Mouse (Mus musculus) stomach, postnatal 0 days (tissue): Measurements from ENCODE around the gene Hemk1.

Experiments
- CTCF ChIP-seq: IDR thresholded peaks from 2 replicates; pipeline ENCODE4 v1.5.1; 2016; ENCODE audit warnings: antibody characterized with exemption, low read depth, mild to moderate bottlenecking, moderate library complexity
- EP300 ChIP-seq: optimal IDR thresholded peaks from 2 replicates; pipeline ENCODE3; 2016; ENCODE audit warnings: antibody characterized with exemption

GRCm38 (mm10) chr9:107303121-107303820 lies 34.9 kb downstream of the Hemk1 start:
- TF ChIP-seq CTCF = no peak
- no peak for TF ChIP-seq EP300
